Mouse (Mus musculus) retina, postnatal 7 days (tissue): ENCODE measurements at regions not wholly inside any gene's neighbourhood (a gene's known extent, or its start where the extent isn't known, plus 50 kb on each side); places are given as distances from the start of the nearest gene placed in this dataset.
"Not testable (repeated sequence)": the region's sequence is repeated elsewhere in the genome, so short reads cannot be mapped to it uniquely, and the experiment has no call there.

Experiments used
- DNase-seq: peaks from one replicate; pipeline ENCODE4 v3.0.0-alpha.2; 2012; ENCODE audit warnings: low read depth, low spot score

DNA sequence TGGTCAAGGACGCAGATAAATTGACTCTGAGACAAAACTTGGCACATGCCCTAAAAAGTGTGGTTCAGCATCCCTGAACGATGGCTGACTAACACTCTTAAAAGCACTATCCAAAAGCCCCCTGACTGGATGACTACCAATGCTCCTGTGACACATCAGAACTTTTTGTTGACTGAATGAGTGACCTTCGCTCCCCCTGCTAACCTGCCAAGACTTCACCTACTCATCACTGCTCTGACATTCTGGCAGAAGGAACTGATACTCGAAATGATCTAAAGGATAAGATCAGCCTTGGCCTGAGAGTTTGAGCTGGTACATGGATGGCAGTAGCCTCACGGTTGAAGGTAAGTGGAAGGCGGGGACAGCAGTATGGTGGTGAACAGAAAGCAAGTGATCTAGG lies 62.4 kb upstream of the Tgm3 start:
- DNase-seq, result not testable (repeated sequence)

DNA sequence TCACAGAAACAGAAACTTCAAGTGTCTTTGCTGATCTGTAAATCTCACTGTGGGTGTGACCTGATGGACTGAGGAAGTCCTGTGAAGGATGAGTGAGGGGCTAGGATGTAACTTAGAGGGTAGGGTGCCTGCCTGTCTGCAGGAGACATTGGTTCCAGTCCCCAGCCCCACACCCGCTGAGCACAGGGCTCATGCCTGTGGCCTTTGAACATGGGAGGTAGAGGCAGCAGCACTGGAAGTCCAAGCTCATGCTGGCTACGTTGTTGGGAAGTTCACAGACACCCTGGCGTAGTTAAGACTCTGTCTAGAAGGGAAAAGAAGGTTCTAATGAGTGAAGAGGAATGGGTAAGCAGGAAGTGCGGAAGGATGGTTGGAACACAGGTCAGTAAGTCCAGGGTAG lies 59.7 kb upstream of the Tgm3 start:
- DNase-seq, result no peak

DNA sequence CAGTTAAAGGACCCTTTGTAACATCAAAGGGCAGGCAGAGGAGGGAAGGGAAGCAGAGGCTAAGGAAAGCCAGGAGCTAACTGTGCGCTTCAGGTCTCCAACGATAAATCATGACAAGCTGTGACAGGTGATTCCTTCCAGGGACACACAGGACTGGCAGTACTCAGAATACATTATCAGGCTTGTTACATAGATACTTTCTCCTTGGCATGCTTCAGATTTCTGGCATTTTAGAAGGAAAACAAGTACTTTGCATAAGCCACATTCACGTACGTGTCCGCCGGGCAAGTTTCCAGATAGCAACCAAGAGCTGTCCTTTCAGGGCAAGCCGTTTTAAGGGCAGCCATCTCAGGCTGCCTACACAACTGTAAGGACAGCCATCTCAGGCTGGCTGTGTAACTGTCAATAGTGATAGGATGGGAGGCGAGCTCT lies 56.9 kb upstream of the Tgm3 start:
- no peak for DNase-seq

DNA sequence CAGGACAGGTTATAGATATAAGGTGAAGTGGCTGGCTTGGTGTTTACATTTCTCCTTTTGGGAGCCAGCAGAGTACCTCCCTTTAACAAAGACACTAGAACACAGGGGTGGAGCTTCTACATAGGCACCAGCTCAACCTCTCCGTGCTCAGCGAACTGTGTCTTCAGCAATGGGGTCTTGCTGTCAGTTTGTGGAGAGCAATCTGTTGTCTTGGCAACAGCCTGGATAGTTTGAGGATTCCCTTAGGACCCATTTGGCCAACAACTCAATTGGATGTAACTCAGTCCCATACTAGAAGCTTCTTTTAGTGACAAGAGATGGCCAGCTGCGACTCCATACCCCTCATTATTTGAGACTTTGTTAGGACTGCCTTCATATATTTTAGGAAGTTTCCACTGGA lies 54.0 kb upstream of the Tgm3 start:
- no peak for DNase-seq

DNA sequence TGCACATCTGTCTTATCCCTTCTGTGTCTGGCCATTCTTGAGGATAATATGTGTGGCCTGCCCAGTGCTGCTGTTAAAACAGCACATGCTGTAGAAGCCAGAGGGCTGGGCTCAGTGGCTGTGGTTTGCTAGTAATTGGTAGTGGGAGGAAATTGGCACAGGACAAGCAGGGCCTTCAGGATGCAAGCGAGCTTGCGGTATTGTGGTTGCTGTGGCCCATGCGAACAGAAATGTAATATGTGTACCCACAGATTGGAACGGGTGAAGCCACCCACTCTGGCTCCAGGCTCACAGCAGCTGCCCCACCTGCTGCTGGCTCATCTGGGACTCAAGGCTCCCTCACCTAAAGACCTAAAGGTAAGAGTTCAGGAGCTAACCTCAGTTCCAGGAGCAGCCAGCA lies 51.8 kb upstream of the Tgm3 start:
- DNase-seq, result no peak

DNA sequence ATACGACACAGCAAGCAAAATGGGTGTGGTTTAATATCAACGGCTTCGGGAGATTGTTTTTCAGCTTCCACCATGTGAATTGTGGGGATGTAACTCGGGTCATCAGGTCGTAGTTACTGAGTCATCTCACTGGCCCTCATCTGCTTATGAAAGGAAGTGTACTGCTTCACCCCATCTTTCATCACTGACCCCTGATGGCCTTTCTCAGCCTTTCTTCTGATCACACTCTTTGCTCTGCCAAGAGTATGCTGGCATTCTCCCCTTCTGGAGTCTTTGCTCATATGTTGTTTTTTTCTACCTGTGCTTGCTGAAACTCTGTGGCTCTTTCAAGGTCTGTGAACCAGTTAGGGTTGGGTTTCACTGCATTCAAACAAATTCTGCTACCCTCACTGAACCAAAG lies 50.6 kb upstream of the Tgm3 start:
- no peak for DNase-seq
